Mouse (Mus musculus): Measurements from ENCODE around the gene Nup210l. TPM values are rescaled to one million over a fixed set of nuclear protein-coding genes. Genes with fewer than 3 reads are reported as not detected.
A peak's percentile ranks its signal among the peaks of the same experiment; 100 is the strongest.
"Not testable (repeated sequence)": the region's sequence is repeated elsewhere in the genome, so short reads cannot be mapped to it uniquely, and the experiment has no call there.

Nup210l gene
- total RNA-seq, 2 experiments from 2014 or later = 0.71 to 0.99 TPM

GRCm38 (mm10) chr3:90090892-90091291, 13.0 kb upstream of the Nup210l start:
- no peak for ATAC-seq (replicated peaks; ENCODE audit: poor library complexity)

DNA sequence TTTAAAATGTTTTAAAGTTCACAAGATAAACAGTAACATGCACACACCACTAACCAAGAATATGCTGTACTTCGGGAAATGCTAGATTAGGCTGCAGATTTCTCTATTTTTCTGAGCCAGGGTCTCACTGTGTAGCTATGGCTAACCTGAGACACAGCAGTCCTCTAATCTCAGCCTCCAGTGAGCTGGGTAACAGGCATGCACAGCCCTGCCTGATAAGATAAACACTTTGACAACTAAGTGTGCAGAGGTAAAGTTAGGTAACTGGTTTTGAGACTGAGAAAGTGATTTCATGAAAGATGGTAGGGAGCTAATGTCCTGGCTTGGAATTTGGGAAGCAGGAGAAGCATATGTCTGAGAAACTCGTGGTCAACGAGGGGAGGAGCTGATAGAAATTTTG, 9.5 kb upstream of the Nup210l start:
- ATAC-seq (replicated peaks; ENCODE audit: poor library complexity) = peak; percentile 53; the same call in 1 of the 2 replicates

DNA sequence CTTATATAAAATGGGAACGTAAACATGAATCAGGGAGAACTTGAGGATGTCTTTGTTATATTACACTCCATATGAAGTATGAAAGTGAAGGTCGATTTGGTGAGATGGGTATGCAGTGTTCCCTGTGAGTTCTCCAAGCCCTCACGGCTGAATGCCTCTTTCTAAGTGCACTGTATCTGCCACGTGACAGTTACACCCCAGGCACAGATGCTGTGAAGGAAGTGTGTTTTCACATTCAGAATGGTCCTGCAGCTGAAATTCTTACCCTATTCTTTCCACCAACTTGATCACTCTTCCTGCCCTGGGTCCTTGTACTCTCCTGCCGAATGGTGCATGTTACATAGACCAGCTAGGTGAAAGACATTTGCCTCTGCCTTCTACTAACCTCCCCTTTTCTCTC, 6.0 kb upstream of the Nup210l start:
- ATAC-seq (replicated peaks; ENCODE audit: poor library complexity) = no peak

GRCm38 (mm10) chr3:90101010-90101409, 2.9 kb upstream of the Nup210l start:
- no peak for ATAC-seq (replicated peaks; ENCODE audit: poor library complexity)

DNA sequence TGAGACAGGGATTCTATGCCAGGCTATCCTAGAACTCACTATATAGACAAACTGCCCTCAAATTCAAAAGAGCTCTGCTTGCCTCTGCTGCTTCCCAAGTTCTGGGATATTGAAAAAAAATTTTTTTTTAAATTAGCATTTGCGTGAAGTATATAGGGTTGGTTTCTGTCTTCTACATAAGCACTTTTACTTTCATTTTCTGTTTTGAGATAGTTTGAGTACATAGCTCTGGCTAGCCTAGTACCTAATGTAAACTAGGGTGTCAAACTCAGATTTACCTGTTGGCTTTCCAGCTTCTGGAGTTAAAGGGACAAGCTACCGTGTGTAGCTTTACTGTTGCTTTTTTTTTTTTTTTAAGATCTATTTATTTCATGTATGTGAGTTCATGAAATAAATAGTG, 2.3 kb upstream of the Nup210l start:
- ATAC-seq (replicated peaks; ENCODE audit: poor library complexity) = 0 out of 2 replicates have a peak, but pooled peaks have one; percentile 23

- ATAC-seq (replicated peaks; ENCODE audit: poor library complexity) = no peak
These were observed 1.7 kb upstream of the Nup210l start for GRCm38 (mm10) chr3:90102239-90102638.

DNA sequence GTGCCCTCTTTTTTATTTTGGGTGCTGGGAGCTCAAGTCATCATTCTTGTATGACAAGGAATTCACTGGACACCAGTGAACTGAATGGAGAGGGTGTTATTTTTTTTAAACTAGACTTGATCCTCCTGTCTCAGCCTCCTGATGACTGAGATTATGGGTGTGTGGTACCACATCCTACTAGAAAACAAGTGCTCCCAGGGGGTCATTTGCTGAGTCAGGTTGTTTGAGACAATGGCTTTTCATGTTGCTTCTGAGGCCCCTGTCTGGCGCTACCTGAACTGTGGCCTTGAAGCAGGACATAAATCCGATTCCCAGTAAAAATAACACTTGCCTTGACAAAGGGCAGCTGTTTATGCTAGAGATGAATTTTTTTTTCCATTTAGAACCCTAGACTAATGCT, 756 bp upstream of the Nup210l start:
- no peak for ATAC-seq (replicated peaks; ENCODE audit: poor library complexity)

DNA sequence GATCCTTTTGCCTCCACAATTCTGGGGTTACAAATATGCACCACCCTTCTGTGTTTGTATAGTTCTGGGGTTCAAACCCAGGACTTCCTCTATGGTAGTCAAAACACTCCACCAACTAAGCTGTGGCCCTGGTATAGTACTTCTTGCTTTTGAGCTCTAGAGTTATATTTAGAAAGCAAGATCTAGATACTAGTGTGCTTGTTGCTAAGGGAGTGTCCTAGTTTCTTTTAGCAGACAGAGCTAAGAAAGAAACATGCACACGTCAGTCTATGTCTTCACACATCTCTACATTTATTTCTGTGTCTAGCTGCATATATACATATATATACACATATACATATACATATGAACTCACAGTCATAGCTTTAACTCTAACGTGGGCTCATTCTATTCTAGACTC, 7.8 kb downstream of the Nup210l start:
- no peak for ATAC-seq (replicated peaks; ENCODE audit: poor library complexity)

- peak; percentile 70 for ATAC-seq (replicated peaks; ENCODE audit: poor library complexity)
These were observed 10.4 kb downstream of the Nup210l start for GRCm38 (mm10) chr3:90114342-90114741.

GRCm38 (mm10) chr3:90115526-90115925, 11.6 kb downstream of the Nup210l start:
- no peak for ATAC-seq (replicated peaks; ENCODE audit: poor library complexity)

- no peak for ATAC-seq (replicated peaks; ENCODE audit: poor library complexity)
These were observed 14.3 kb downstream of the Nup210l start for GRCm38 (mm10) chr3:90118132-90118790.

DNA sequence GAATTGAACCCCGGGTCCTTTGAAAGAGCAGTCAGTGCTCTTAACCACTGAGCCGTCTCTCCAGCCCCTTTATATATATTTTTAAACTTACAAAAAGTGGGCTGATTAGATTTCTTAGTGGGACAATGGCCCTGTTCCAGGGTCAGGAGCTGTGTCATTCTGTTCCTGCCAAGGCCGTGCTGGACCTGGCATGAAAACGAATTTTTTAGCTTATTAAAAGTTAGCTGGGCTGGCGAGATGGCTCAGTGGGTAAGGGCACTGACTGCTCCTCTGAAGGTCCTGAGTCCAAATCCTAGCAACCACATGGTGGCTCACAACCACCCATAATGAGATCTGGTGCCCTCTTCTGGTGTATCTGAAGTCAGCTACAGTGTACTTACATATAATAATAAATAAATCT, 18.1 kb downstream of the Nup210l start:
- not testable (repeated sequence) for ATAC-seq (replicated peaks; ENCODE audit: poor library complexity)

DNA sequence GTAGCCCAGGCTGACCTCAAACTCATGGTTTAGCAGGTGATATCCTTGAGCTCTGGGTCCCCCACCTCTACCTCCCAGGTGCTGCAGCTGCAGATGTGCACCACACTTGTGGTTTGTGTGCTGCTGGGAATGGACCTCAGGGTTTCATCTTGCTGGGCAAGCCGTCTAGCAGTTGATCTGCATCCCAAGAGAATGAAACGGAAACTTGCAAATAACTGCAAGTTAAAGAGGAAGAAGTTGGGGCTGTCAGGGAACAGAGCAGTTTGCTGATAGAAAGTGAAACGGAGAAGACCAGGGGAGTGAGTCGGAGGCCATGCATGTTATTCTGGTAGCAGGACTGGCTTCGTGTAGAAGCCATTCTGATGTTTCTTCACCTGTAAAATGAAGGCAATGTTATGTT, 21.8 kb downstream of the Nup210l start:
- peak; percentile 80 for ATAC-seq (replicated peaks; ENCODE audit: poor library complexity)

DNA sequence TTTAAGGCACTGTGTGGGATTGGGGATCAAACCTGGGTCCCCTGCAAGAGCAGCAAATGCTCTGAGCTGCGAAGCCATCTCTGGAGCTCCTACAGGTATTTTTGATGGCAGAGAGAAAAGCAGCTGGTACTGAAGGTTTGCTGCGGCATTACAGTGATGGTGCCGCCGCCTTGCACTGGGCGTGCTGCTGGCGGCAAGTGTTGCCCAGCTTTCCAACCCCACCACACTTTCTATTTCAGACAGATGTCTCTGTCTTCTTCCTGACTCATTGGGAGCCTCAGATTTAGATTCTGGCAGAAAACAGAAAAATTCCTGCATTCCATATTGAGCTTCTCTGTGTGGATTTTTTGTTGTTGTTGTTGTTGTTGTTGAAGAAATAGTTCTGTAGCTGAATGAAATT, 23.9 kb downstream of the Nup210l start:
- ATAC-seq (replicated peaks; ENCODE audit: poor library complexity) = no peak

- 0 out of 2 replicates have a peak, but pooled peaks have one; percentile 31 for ATAC-seq (replicated peaks; ENCODE audit: poor library complexity)
These were observed 28.8 kb downstream of the Nup210l start for GRCm38 (mm10) chr3:90132745-90133144.

DNA sequence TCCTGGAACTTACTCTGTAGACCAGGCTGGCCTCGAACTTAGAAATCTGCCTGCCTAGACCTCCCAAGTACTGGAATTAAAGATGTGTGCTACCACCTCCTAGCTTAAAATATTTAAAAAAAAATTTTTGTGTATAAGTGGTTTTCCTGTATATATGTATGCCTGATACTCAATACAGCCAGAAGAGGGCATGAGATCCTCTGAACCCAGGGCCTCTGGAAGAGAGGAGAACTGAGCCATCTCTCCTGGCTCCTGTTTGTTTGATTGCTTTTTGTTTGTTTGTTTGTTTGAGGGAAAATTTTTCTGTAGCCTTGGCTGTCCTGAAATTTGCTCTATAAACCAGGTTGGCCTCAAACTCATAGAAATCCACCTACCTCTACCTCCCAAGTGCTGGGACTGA, 29.4 kb downstream of the Nup210l start:
- no peak for ATAC-seq (replicated peaks; ENCODE audit: poor library complexity)

DNA sequence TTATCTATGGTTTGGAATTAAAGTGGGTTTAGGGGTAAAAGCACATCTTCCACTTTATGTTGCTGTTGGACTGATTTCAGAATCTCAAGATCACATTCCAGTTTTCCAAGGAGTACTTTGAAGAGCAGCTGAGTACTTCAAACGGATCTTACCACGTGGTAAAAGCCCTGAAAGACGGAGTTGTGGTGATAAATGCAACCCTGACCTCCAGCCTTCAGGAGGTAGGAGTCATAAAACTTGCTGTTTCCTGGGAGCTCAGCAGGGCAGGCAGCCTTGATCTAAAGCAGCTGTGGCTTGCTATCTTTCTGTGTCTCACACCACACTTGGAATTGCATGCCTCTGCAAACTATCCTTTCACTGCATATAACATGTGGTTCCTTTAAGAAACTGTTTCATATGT, 30.6 kb downstream of the Nup210l start:
- ATAC-seq (replicated peaks; ENCODE audit: poor library complexity) = no peak

DNA sequence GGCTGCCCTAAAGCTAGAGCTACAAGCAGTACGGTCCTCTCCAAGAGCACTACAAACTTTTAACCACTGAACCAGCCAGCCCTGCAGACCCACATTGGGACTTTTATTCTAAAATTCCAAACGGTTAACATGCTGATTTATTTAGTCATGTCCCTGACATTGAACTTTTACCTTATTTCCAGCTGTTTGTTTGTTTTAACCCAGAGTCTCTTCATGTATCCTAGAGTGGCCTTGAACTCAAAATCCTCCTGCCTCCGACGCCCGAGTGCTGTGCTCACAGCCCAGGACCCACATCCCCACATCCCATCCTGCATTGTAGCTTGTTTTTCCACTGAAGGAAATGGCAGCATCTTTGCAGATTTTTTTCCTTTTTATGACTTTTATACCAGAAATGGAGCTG, 31.1 kb downstream of the Nup210l start:
- no peak for ATAC-seq (replicated peaks; ENCODE audit: poor library complexity)

DNA sequence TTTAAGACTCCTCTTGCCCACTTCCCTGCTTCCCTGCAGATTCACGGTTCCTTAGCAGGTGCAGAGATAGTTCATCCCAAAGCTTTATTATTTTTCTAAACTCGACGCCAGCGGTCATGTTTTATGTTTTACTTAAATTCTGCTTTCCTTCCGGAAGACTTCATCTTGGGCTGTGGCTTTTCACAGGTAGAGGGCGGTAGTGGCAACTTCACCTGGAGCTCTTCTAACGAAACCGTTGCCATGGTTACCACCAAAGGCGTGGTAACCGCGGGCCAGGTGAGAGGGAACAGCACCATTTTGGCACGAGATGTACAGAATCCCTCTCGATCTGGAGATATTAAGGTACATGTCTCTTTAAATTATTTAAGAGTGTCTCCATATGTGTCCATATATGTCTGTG, 32.7 kb downstream of the Nup210l start:
- no peak for ATAC-seq (replicated peaks; ENCODE audit: poor library complexity)

DNA sequence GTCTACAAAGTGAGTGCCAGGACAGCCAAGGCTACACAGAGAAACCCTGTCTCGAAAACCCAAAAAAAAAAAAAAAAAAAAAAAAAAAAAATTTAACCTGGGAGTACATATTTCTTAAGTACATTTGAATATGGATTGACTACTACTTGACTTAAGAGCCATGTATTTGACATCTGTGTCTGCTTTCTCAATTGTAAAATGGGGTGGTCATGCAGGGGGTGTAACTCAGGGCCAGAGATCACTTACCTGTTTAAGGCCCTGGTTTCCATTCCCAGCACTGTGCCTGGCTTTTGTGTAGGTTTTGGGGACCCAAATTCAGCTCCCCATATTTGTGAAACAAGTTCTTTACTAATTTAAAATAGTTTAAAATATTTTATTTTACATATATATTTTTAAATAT, 33.7 kb downstream of the Nup210l start:
- ATAC-seq (replicated peaks; ENCODE audit: poor library complexity) = no peak

DNA sequence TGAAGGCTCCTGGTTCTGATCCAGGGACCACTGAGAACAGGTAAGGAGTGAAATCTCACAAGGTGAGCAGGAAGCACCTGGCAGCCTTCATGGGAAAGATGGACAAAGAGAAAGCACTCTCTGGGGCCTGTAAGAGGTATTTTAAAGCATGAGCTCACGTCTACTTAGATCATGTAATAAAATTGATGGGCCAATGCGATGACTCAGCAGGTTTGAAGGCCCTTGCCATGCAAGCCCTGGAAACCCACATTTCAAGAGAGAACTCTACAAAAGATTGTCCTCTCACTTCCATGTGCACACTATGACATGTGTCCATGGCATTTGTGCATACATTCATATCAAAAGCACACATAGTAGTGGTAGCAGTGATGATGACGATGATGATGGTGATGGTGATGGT, 36.0 kb downstream of the Nup210l start:
- ATAC-seq (replicated peaks; ENCODE audit: poor library complexity) = no peak

- no peak for ATAC-seq (replicated peaks; ENCODE audit: poor library complexity)
These were observed 41.5 kb downstream of the Nup210l start for GRCm38 (mm10) chr3:90145461-90145860.

DNA sequence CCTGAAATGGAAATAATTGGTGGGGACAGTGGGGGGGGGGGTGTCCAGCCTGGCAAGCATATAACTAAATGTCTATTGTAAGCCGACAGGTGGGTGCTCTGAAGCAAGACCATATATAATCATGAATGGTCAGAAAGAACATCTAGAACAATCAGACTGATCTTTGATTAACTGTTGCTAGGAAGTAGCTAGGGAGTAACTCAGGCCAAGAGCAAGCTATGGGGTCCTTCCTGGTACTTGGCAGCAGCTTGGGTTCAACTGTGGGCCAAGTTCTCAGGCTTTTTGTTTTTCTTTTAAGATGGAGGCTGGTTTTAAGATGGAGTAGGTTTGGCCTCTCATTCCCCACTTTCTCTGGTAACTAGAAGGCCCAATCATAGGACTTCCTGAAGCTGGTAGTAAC, 42.7 kb downstream of the Nup210l start:
- no peak for ATAC-seq (replicated peaks; ENCODE audit: poor library complexity)
